Mouse (Mus musculus) v-Abl transformed pro-B cells (cell line): ENCODE results near the gene Glis2.

ENCODE experiments used
- in situ Hi-C, 2 experiments: fragments of 400-800 bp; cut with MboI; formaldehyde crosslinking; loops; one replicate each; pipeline ENCODE4 v1.15.1; 2025; ENCODE audit not compliant: unreplicated experiment in 2 of 2

The Glis2 gene

GRCm38 (mm10) chr16:4593971-4594813 lies at the start of gene Glis2:
Gene Glis2, plus strand, starts transcription at chr16:4594713.
- in situ Hi-C loops, result no loop called here

- in situ Hi-C loops, result loop anchor here in 1 of 2 experiments (10.0 kb wide), 1 partner anchor 230 kb away; no protein-coding TSS in a partner anchor
Measured at GRCm38 (mm10) chr16:4544845-4545244, 49.7 kb upstream of the Glis2 start.

GRCm38 (mm10) chr16:4546838-4547237 lies 47.7 kb upstream of the Glis2 start:
- in situ Hi-C loops, result loop anchor here in 1 of 2 experiments (10.0 kb wide), 1 partner anchor 232 kb away; no protein-coding TSS in a partner anchor

- in situ Hi-C loops, result loop anchor here in 1 of 2 experiments (10.0 kb wide), 1 partner anchor 233 kb away; no protein-coding TSS in a partner anchor
Measured at GRCm38 (mm10) chr16:4547611-4548010, 46.9 kb upstream of the Glis2 start.

GRCm38 (mm10) chr16:4548953-4549688 lies 45.4 kb upstream of the Glis2 start:
- in situ Hi-C loops, result loop anchor here in 1 of 2 experiments (10.0 kb wide), 1 partner anchor 234 kb away; no protein-coding TSS in a partner anchor

- in situ Hi-C loops, result no loop called here
Measured at GRCm38 (mm10) chr16:4551056-4551455, 43.5 kb upstream of the Glis2 start.

- in situ Hi-C loops, result no loop called here
Measured at GRCm38 (mm10) chr16:4551885-4552284, 42.6 kb upstream of the Glis2 start.

- in situ Hi-C loops, result no loop called here
Measured at GRCm38 (mm10) chr16:4552829-4553550, 41.5 kb upstream of the Glis2 start.

- in situ Hi-C loops, result no loop called here
Measured at GRCm38 (mm10) chr16:4555555-4555954, 39.0 kb upstream of the Glis2 start.

GRCm38 (mm10) chr16:4557085-4557484 lies 37.4 kb upstream of the Glis2 start:
- in situ Hi-C loops, result no loop called here

GRCm38 (mm10) chr16:4557949-4558348 lies 36.6 kb upstream of the Glis2 start:
- in situ Hi-C loops, result no loop called here

- in situ Hi-C loops, result no loop called here
Measured at GRCm38 (mm10) chr16:4558384-4558979, 36.0 kb upstream of the Glis2 start.

GRCm38 (mm10) chr16:4558980-4559631 lies 35.4 kb upstream of the Glis2 start:
- in situ Hi-C loops, result no loop called here

- in situ Hi-C loops, result no loop called here
Measured at GRCm38 (mm10) chr16:4559715-4560144, 34.8 kb upstream of the Glis2 start, which contains the start of gene Tfap4. Gene Tfap4, minus strand, starts transcription at chr16:4559854.

GRCm38 (mm10) chr16:4560145-4560952 lies 34.2 kb upstream of the Glis2 start:
- in situ Hi-C loops, result no loop called here

- in situ Hi-C loops, result loop anchor here in 1 of 2 experiments (5.0 kb wide), 1 partner anchor 44 kb away; no protein-coding TSS in a partner anchor
Measured at GRCm38 (mm10) chr16:4567912-4568311, 26.6 kb upstream of the Glis2 start.

- in situ Hi-C loops, result loop anchor here (5.0 kb wide), 2 partner anchors 37 to 222 kb away; partner anchors contain the start of gene Cdip1 (in 1 of the 2)
Measured at GRCm38 (mm10) chr16:4570737-4571136, 23.8 kb upstream of the Glis2 start.

- in situ Hi-C loops, result no loop called here
Measured at GRCm38 (mm10) chr16:4576038-4576437, 18.5 kb upstream of the Glis2 start.

GRCm38 (mm10) chr16:4576873-4577272 lies 17.6 kb upstream of the Glis2 start:
- in situ Hi-C loops, result no loop called here
